Mouse (Mus musculus) neural tube, embryonic 14.5 days (tissue): Measurements from ENCODE around the gene Slc7a6os. TPM values are rescaled to one million over a fixed set of nuclear protein-coding genes. Genes with fewer than 3 reads are reported as not detected.

Experiments used
- ATAC-seq: fragments of 200-750 bp; cut with Nextera tagmentation; 2 replicates; pipeline ENCODE4 v1.8.0; 2017; ENCODE audit warnings: low read depth, mild to moderate bottlenecking, moderate TSS enrichment, moderate library complexity
- H3K27ac ChIP-seq: fragments of 300-500 bp; sonication (generic); 2 replicates; pipeline ENCODE4 v1.5.1; 2014; ENCODE audit warnings: low read depth, mild to moderate bottlenecking, control low read depth, low read length, moderate library complexity, mixed read lengths
- H3K27me3 ChIP-seq: fragments of 300-500 bp; sonication (generic); 2 replicates; pipeline ENCODE4 v1.6.1; 2014; ENCODE audit warnings: low read length; ENCODE audit not compliant: control insufficient read depth, insufficient read depth
- H3K36me3 ChIP-seq: fragments of 300-500 bp; sonication (generic); 2 replicates; pipeline ENCODE4 v1.6.1; 2014; ENCODE audit warnings: low read length, mixed read lengths; ENCODE audit not compliant: control insufficient read depth, insufficient read depth
- H3K4me1 ChIP-seq: fragments of 300-500 bp; sonication (generic); 2 replicates; pipeline ENCODE4 v1.6.1; 2014; ENCODE audit warnings: low read length; ENCODE audit not compliant: control insufficient read depth, insufficient read depth
- H3K4me2 ChIP-seq: fragments of 300-500 bp; sonication (generic); 2 replicates; pipeline ENCODE4 v1.6.1; 2014; ENCODE audit warnings: mild to moderate bottlenecking, low read depth, low read length, control low read depth
- H3K4me3 ChIP-seq: fragments of 300-500 bp; sonication (generic); 2 replicates; pipeline ENCODE4 v1.5.1; 2014; ENCODE audit warnings: low read depth, low read length, control low read depth, mixed read lengths
- H3K9ac ChIP-seq: fragments of 300-500 bp; sonication (generic); replicated peaks from 2 replicates; pipeline ENCODE4 v1.6.1; 2014; ENCODE audit warnings: low read depth, mild to moderate bottlenecking, control low read depth, low read length, mixed read lengths
- H3K9me3 ChIP-seq: fragments of 300-500 bp; sonication (generic); 2 replicates; pipeline ENCODE4 v1.6.1; 2016; ENCODE audit warnings: low read length; ENCODE audit not compliant: control insufficient read depth
- WGBS: fragments of 180-500 bp; shearing (Covaris S2); extraction: QIAGEN DNeasy Blood & Tissue Kit; methylation state at CpG from one replicate; pipeline ENCODE4 v1.1.7; 2014; 5-methylcytosine and 5-hydroxymethylcytosine counted together
- polyA plus RNA-seq: library from polyadenylated mRNA; unstranded; fragments of >200 nt; fragmentation: Nextera tagmentation; extraction: Ambion mirVana; gene quantifications from 2 replicates; pipeline ENCODE4 v1.2.1, GENCODE M21; 2014

The Slc7a6os gene
- polyA plus RNA-seq, 1 experiment from 2014 or later = 38.7 TPM

DNA sequence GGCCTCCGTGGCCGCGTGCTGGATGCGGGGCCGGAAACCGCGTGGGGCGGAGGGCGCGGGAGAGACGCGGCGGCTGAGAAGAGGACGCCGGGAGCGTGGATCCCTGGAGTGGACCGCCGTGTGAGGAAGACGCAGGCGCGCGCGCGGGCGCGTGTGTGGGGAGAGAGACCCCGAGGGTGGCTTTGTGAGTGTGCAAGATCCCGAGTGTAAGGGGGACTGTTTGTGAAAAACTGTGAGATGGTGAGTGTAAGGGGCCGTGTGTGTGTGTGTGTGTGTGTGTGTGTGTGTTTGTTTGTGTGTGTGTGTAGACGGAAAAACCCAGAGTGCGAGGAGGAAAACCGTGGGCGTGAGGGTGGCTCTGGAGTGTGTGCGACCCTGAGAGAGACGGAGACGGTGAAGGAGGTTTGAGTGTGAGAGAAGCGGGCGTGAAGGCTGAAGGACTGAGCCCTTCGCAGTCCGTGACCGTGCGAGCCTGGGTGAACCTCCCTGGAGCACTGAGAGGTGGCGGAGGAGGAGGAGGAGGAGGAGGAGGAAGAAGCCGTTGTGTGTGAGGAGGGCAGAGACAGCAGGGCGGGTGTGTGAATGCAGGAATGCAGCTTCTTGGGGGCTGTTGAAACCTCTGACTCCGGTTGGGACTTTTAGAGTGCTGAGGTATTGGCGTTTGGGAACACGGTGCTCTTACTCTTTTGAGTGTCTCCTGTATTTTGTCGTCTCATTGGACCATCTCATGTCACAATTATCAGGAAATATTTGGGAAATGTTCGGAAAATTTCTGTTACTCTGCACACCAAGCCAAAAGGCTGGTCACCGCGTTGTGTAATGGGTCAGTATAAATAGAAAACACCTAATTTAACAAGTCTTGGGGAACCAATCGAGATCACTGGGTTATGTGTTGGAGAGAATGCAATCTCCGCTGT, 41.5 kb downstream of the Slc7a6os start:
- peak; percentile 85 for ATAC-seq
- no peaks in the 10 kb centered on the region for H3K27me3 ChIP-seq
- H3K4me2 ChIP-seq = peak overlapping the region; percentile 91
- 2% methylated on average over 54 of the region's 54 CpGs for WGBS
- H3K4me1 ChIP-seq = peaks cover 6% of the 10 kb centered on the region; the same call in 1 of the 2 replicates
- peak overlapping the region; percentile 91 for H3K9ac ChIP-seq
- no peaks in the 10 kb centered on the region for H3K9me3 ChIP-seq
- H3K36me3 ChIP-seq = no peaks in the 10 kb centered on the region
- H3K27ac ChIP-seq = peak overlapping the region; percentile 95
- peak overlapping the region; percentile 75 for H3K4me3 ChIP-seq

DNA sequence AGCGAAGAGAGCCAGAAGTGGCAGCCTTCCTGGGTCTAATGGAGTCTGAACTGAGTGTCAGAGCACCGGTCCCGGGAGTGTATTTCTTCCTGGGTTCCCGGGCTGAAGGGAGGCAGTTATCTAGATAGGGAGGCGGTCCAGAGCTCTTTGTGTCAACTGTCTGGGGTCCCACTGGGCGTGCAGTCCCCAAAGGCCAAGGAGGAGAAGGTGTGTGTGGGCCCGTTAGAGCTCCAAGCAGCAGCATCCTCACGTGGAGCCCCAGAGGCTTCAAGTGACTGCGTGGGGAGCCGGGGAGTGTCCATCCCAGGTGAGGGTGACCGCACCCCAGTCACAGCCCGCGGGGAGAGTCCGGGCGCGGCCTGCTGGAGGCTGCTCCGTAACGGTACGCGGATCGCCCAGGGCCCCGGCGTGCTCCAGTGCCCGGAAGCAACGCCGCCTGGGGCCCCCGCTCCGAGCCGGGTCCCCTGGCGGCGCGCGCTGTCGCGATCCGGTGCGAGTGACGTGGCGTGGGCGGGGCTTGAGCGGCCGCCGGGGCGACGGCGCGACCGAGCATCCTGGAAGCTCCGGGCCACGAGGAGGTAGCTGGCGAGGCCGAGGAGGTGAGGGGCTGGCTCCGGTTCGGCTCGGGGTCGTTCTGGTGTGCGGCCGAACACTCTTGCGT, 42.2 kb downstream of the Slc7a6os start, which contains the start of gene Slc7a6:
Gene Slc7a6 (plus strand): TSS at position 502 of the 661 bp plus-strand sequence.
- peak within 1 kb of the TSS; percentile 75 for H3K4me3 ChIP-seq
- 0% methylated on average over 42 of the region's 59 CpGs for WGBS
- H3K27me3 ChIP-seq = no peaks in the 10 kb centered on the region
- ATAC-seq = peak; percentile 91
- peaks cover 6% of the 10 kb centered on the region; the same call in 1 of the 2 replicates for H3K4me1 ChIP-seq
- 0 out of 2 replicates have a peak, but pooled peaks cover 3% of the 10 kb centered on the region for H3K36me3 ChIP-seq
- peak within 1 kb of the TSS; percentile 91 for H3K9ac ChIP-seq
- peak within 1 kb of the TSS; percentile 91 for H3K4me2 ChIP-seq
- no peaks in the 10 kb centered on the region for H3K9me3 ChIP-seq
- H3K27ac ChIP-seq = peak within 1 kb of the TSS; percentile 95

- no peak overlapping the region for H3K27ac ChIP-seq
- no peaks in the 10 kb centered on the region for H3K27me3 ChIP-seq
- no peak overlapping the region for H3K9ac ChIP-seq
- H3K4me2 ChIP-seq = no peak overlapping the region
- ATAC-seq = no peak
- H3K4me3 ChIP-seq = no peak overlapping the region
- H3K4me1 ChIP-seq = peaks cover 6% of the 10 kb centered on the region; the same call in 1 of the 2 replicates
- WGBS = 59% methylated on average over 4 of the region's 4 CpGs
- H3K36me3 ChIP-seq = peaks cover 22% of the 10 kb centered on the region; the same call in 1 of the 2 replicates
- H3K9me3 ChIP-seq = no peaks in the 10 kb centered on the region
Measured at GRCm38 (mm10) chr8:106165460-106165859, 45.3 kb downstream of the Slc7a6os start.

GRCm38 (mm10) chr8:106163251-106163650, 47.5 kb downstream of the Slc7a6os start:
- 95% methylated on average over 9 of the region's 9 CpGs for WGBS
- peaks cover 27% of the 10 kb centered on the region; the same call in 1 of the 2 replicates for H3K36me3 ChIP-seq
- no peak overlapping the region for H3K4me2 ChIP-seq
- no peaks in the 10 kb centered on the region for H3K27me3 ChIP-seq
- H3K4me3 ChIP-seq = no peak overlapping the region
- H3K4me1 ChIP-seq = no peaks in the 10 kb centered on the region
- no peak overlapping the region for H3K9ac ChIP-seq
- no peaks in the 10 kb centered on the region for H3K9me3 ChIP-seq
- no peak overlapping the region for H3K27ac ChIP-seq
- ATAC-seq = no peak

DNA sequence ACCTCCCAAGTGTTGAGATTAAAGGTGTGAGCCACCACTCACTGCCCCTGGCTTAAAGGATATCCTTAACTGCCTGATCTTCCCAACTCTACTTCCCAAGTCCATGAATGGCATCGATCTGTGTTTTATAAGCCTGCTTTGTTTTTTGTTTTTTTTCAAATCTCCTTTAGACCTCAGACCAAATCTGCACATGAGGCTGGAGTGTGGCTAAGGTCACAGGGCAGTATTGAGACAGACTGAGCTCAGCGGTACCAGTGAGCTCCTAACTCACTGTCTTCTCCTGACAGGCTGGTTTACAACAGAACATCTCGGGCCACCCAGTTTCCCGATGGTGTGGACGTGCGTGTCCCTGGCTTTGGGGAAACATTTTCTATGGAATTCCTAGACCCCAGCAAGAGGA, 50.9 kb downstream of the Slc7a6os start:
- Histone ChIP-seq H3K27me3 (no peaks in the 10 kb centered on the region), H3K27ac (no peak overlapping the region), H3K4me2 (no peak overlapping the region), H3K4me1 (no peaks in the 10 kb centered on the region), H3K9me3 (no peaks in the 10 kb centered on the region), H3K4me3 (no peak overlapping the region), H3K36me3 (peaks cover 31% of the 10 kb centered on the region; the same call in 1 of the 2 replicates), H3K9ac (no peak overlapping the region)
- ATAC-seq = no peak
- WGBS = 90% methylated on average over 6 of the region's 6 CpGs

- no peak overlapping the region for H3K9ac ChIP-seq
- no peak overlapping the region for H3K4me2 ChIP-seq
- H3K27me3 ChIP-seq = no peaks in the 10 kb centered on the region
- 92% methylated on average over 10 of the region's 10 CpGs for WGBS
- peaks cover 27% of the 10 kb centered on the region; the same call in 1 of the 2 replicates for H3K36me3 ChIP-seq
- H3K4me3 ChIP-seq = no peak overlapping the region
- H3K9me3 ChIP-seq = no peaks in the 10 kb centered on the region
- ATAC-seq = no peak
- H3K27ac ChIP-seq = no peak overlapping the region
- no peaks in the 10 kb centered on the region for H3K4me1 ChIP-seq
Measured at GRCm38 (mm10) chr8:106158381-106158780, 52.4 kb downstream of the Slc7a6os start.

DNA sequence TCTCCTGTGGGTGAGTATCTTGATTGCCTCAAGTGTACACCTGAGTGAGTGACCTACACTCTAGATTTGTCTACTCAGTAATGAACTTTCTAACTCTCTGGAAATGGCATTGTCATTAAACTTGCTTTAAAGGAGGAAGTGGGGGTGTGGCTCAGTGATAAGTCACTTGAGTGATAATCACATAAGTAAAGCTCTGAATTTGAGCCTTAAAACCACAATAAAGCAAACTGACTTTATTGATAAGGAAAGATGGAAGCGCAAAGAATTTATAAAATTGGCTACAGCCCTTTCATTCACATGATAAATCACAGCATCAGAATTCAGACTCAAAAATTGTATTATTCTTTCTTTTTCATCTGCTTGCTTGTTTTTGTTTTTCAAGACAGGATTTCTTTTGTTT, 53.3 kb downstream of the Slc7a6os start:
- WGBS = 95% methylated on average over 1 of the region's 1 CpGs
- H3K36me3 ChIP-seq = peaks cover 17% of the 10 kb centered on the region; the same call in 1 of the 2 replicates

GRCm38 (mm10) chr8:106152876-106153275, 57.9 kb downstream of the Slc7a6os start:
- H3K27me3 ChIP-seq = no peaks in the 10 kb centered on the region
- ATAC-seq = no peak
- H3K4me1 ChIP-seq = 0 out of 2 replicates have a peak, but pooled peaks cover 5% of the 10 kb centered on the region
- no peaks in the 10 kb centered on the region for H3K9me3 ChIP-seq
- no peak overlapping the region for H3K4me3 ChIP-seq
- peaks cover 4% of the 10 kb centered on the region; the same call in 1 of the 2 replicates for H3K36me3 ChIP-seq
- no peak overlapping the region for H3K27ac ChIP-seq
- no peak overlapping the region for H3K9ac ChIP-seq
- WGBS = 85% methylated on average over 4 of the region's 4 CpGs
- no peak overlapping the region for H3K4me2 ChIP-seq

More for the DNA sequence above, 53.3 kb downstream of the Slc7a6os start:
- Histone ChIP-seq H3K4me3 (no peak overlapping the region), H3K4me2 (no peak overlapping the region), H3K27ac (no peak overlapping the region), H3K4me1 (no peaks in the 10 kb centered on the region), H3K9ac (no peak overlapping the region), H3K27me3 (no peaks in the 10 kb centered on the region), H3K9me3 (no peaks in the 10 kb centered on the region)
- no peak for ATAC-seq
